Mouse (Mus musculus): Measurements from ENCODE around the gene Cdh13. TPM values are rescaled to one million over a fixed set of nuclear protein-coding genes. Genes with fewer than 3 reads are reported as not detected.

The Cdh13 gene
- total RNA-seq, 2 experiments from 2014 or later = 5.9 to 12.6 TPM

DNA sequence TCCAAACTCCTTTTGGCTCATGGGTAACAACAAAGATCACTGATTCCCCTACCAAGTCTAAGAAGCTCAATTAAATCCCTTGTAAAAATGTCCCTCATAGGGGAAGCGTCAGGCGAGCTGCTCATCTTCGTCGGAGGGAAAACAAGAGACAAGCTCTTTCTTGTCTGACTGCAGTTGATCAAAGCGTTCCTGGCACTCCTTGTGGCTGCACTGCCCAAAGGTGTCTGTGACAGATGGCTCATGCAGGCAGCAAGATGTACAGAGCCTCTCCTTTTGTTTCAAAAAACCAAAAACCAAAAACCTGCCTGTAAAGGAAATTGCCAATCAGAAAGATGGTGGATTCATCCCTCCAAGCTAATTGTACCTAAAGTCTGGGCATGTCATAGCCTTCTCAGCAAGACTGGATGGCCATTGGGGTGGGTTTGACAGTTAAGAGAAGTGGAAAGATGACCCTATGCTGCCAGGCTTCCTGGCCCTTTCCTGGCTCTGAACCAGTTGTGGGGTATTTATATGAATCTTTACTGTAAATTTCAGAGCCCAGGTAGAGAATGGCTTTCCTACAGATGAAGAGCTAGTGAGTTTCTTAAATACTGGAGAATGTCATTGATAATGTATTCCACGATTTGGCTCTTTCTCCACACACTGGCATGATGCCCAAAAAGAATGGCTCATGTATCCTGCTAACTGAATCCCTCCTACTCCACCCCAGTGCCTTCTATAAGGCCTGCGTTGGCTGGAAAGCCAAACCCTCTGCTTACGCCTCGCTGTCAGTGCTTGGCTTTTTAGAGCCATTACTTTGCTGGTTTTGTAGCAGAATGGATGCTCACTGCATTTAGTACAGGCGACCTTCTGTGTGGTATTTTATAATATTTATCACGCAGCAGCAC lies 596.6 kb downstream of the Cdh13 start:
- DNase-seq (ENCODE audit: low spot score in 2 of 2) = no peak

DNA sequence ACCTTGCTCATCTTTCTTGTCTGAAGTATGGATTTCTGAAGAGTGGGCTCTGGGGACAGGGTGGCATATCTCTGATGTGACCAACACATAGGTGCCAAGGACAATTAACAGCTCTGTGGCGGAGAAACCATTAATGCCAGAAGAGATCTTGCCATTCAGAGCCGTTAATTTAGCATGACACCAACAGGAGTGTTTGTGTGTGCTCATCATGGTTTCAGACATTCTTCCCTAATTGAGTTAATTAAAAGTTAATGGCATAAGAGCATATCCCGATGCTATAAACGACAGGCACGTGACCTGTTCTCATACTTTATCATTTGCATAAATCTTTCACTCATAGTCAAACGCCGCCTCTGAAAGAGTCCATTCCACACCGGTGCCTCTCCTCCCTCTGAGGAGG lies 600.8 kb downstream of the Cdh13 start:
- no peak for DNase-seq (ENCODE audit: low spot score in 2 of 2)

DNA sequence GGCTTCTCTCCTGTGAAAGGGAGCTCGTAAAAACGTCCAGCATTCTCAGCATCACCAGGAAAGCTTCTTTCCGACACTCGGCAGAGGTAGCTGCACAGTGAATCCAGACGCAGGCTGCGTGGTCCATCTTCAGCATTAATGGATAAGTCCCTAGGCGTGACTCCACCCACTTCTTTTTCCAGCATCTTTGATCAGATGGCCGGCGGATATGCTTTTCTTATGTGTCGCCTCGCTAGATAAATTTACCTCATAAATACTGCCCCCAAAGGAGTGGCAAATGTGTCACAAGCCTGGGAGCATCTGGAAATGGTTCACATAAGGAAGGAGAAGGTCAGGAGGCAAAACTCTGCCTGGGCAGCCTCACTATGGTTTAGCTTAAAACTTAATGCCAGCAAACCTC lies 601.5 kb downstream of the Cdh13 start:
- no peak for DNase-seq (ENCODE audit: low spot score in 2 of 2)

DNA sequence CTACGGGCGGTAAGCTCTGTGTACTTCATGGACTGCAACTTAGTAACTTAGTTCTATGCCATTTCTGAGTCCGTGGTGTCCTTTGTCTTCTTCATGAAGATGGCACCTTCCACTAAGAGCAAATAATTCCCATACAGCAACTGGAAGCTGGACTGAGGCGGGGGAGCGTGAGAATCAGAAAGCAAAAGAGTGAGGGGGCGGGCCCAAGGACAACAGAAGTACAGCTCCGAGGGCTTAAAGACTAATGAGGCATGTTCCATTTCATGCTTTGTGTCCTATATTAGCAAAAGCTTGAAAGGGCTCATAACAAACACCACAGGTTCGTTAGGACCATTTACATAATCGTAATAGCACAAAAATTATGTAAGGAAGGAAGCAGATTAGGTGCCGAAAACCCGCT lies 618.9 kb downstream of the Cdh13 start:
- no peak for DNase-seq (ENCODE audit: low spot score in 2 of 2)

DNA sequence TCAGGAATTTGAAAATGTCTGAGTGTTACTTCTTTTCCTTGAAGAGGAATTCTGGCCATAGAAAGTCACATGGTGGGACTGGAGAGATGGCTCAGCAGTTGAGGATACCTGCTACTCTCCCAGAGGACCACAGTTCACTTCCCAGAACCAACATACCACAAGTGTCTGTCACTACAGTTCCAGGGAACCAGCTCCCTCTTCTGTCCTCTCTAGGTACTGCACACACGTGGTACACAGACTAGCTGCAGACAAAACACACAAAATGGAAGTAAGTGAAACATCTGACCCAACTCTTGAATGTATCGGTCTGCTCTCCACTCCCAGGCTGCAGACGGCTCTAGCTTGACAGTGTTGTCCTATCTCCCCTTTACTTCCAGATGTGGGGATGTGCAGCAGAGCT lies 633.0 kb downstream of the Cdh13 start:
- DNase-seq (ENCODE audit: low spot score in 2 of 2) = no peak

DNA sequence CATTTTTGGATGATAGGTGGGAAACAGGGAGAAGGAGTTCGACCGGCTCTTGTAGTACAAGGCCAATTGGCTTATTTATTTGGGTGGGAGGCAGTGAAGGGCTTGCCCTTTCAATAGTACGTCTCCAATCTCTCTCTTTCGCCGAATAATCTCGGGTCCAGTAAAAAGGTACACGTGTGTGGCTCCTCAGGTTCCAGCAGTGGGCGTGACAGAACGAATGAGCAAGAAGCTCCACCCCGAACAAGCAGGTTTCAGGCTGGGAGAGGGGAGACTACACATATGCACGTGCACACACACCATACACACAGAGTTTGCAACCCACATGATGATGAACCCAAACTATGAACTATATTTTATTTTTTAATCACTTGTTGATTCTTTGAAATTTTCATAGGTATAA lies 653.9 kb downstream of the Cdh13 start:
- DNase-seq (ENCODE audit: low spot score in 2 of 2) = no peak

DNA sequence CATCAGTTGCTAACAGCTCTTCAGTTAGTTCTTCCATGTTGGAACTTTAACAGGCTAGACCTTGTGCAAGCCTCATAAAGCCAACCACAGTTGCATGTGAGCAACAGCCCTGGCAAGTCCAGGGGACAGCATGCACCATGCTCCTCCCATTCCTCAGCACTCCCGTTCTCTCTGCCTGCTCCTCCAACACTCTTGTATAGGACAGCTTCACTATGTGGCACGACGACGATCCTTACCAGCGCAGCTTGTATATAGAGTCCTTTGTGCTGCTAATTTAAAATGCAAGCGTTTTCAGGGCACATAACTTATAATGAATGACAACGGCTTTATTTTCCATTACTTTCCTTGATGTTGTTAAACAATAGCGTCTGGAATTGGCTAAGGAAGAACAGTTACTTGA lies 654.5 kb downstream of the Cdh13 start:
- DNase-seq (ENCODE audit: low spot score in 2 of 2) = no peak

DNA sequence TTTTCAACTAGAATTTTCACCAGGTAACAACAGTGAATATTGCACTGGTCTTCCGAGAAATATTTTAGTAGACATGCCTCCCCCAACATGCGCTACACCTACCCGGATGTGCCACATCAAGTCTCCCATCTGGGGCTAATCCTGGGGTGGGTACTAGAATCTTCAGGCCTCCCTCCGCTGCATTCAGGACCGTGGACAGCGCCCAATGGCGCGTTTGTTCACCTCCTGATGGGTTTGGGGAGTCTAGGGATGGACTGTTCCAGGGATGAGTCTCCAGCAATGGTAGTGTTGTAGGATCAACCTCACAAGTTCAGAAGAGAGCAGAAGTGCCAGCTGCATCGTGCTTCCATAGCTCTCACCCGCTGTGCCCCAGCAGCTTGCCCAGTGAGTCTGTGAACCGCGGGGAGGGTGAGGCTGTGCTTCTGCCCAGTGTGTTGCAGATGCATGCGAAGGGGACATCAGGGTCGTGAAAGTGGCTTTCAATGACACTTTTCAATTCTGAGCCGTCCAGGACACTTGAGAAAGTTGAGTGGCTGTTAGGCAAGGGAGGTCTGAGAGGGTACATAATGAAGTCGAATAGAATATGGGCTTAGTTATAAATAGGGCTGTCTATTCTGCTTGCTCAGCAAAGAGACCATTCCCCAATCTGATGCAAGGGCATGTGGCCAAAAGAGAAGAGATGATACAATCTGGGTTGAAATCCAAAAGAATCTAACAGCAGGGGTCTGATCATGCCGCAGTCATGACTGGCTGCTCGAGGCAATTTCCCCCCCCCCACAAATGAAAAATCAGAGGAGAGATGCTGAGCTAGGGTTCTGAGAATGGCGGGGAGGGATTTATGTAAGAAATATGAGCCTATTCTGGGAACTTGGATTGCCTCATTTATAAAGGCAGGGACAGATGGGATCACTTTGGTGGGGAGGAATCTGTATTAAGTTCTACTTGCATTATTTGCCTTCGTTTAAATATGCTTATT lies 668.5 kb downstream of the Cdh13 start:
- DNase-seq (ENCODE audit: low spot score in 2 of 2) = no peak

DNA sequence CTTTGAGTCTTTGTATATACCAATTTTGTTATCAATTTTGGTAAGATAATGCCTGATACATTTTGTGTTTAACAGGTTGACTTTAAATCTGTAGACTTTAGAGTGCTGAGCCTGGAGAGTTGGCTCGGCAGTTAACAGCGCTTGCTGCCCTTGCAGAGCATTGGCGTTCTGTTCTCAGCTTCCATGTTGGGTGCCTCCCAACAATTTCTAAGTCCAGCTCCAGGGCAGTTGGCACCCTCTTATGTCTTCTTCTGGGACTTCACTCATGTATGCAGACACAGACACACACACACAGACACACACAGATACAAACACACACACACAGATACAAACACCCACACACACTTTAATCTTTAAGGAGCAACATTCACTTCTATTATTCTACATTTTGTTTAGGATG lies 672.6 kb downstream of the Cdh13 start:
- DNase-seq (ENCODE audit: low spot score in 2 of 2) = no peak

DNA sequence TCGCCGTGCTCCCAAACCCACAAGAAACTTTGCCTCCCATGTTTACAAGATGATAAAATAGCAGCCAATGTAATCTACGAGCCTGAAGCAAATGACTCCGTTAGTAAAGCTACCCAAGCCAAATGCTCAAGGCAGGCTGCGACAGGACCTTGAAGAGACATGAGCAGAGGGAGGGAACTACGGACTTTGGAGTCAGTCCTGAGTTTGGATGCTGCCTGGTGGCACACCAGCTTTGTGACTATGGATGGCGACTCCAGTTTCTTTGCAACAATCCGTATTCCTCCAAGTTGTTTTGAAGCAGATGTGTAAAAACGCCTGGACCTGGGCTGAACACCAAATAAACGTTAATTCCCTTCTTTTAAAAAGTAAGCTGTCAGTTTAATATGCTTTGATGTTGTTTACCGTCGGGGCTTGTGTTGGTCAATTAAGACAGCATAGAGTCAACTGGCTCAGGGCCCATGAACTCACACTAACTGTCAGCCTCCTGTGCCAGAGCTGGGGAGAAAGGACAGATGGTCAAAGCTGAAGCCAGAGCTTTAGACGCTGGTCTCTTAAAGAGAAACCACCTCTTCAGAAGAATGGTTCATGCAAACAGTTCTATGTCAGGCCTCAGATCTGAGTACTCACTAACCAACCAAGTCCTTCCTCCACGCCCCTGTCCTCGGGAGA lies 678.5 kb downstream of the Cdh13 start:
- no peak for DNase-seq (ENCODE audit: low spot score in 2 of 2)

DNA sequence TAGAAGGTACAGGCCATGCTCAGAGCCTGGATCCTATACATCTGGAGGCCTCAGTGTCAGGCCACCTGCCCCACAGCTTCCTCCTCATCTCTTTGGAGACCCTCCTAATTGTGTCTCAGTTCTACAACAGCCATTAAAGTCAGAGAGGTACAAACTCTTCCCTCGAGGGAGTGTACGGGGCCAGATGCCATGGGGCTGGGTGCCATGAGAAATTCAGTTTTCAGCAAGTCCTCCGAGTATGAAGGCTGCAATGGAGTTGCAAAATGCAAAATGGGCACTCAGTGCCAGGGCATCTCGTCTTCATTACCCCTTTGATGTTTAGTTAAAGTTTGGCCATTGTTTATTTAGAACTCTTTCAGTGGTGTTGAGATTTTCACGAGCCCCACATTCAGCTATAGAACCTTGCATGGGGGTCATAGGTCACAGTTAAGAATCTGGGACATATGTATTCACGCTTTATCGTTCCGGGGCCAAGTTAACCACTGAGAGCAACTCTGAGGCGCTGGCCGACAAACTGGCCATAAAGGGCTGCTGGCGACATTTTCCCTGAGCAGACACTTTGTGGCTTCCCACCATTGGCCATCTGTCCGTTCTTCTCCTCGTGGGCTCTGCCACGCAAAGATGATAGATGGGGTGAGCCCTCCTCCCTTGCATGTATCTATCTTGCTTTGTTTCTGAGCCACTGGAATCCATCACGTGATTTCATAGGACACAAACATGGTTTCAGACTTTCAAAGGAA lies 681.7 kb downstream of the Cdh13 start:
- DNase-seq (ENCODE audit: low spot score in 2 of 2) = no peak

DNA sequence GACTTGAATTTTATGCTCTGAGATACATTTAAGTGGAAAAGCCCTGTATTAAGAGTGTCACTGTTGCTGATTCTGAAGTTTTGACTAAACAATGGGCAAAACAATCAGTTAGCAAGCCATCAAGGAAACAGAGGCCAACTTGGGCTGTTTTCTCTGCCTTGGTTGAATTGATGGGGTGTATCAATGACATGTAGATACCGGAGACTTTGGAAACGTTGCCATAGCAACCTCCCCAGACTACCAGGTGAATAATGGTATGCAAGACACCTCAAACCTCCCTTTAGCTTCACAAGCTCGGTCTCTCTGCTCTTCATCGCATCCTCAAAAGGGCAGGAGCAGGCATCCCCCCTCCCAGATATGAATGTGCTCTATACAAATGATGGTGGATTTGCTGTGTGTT lies 685.4 kb downstream of the Cdh13 start:
- no peak for DNase-seq (ENCODE audit: low spot score in 2 of 2)

DNA sequence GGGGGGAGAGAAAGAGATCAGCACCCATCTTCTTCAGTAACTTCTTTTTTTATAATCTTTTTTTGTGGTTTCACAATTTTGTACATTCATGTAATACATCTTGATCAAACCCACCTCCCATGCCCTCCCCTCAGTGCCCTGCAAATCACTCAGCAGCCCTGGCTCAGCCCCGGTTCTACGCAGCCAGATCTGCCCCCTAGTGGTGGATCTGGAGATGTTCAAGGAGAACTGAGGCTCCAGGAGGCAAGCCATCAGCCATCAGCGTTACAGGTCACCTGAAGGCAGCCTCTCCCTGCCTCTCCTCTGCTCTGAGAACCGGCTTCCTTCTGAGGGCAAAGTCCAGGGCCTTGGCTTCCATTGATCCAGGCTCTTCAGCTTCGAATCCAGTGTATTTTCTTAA lies 696.3 kb downstream of the Cdh13 start:
- DNase-seq (ENCODE audit: low spot score in 2 of 2) = peak in 1 of 2 experiments; percentile 3

DNA sequence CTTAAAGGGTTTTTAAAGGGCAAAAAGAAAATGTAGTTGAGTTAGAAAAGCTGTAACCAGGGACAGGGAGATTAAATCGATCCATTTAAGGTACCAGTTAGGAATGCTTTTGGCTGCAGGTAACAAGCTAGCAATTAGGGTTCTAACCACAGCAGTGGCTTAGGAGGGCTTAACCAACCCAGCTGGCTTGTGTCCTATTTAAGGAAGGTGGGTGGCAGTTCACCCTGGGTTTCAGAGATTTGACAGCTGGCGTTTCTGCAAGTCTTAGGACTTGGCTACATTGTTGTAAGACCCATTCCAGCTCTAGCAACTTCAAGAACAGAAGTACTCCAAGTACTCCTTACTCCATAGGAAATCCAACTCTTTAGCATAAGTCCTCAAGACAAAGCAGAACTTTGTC lies 700.2 kb downstream of the Cdh13 start:
- no peak for DNase-seq (ENCODE audit: low spot score in 2 of 2)

DNA sequence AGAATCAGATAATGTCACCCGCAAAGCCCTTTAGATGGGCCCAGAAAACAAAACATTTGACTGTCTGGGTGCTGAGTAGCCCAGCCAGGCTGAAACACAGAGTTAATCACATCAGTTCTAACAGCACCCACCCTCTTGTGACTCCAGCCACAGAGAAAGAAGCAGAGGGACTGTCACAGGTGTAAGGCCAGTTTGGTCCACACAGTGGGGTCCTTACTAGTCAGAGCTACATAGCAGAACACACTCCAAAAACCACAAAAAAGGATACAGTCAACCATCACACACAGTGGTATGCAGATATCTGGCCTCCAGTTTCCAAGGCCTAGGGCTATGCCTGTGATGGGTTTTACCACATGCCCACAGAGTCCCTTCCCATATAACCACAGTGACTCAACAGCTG lies 703.3 kb downstream of the Cdh13 start:
- no peak for DNase-seq (ENCODE audit: low spot score in 2 of 2)

DNA sequence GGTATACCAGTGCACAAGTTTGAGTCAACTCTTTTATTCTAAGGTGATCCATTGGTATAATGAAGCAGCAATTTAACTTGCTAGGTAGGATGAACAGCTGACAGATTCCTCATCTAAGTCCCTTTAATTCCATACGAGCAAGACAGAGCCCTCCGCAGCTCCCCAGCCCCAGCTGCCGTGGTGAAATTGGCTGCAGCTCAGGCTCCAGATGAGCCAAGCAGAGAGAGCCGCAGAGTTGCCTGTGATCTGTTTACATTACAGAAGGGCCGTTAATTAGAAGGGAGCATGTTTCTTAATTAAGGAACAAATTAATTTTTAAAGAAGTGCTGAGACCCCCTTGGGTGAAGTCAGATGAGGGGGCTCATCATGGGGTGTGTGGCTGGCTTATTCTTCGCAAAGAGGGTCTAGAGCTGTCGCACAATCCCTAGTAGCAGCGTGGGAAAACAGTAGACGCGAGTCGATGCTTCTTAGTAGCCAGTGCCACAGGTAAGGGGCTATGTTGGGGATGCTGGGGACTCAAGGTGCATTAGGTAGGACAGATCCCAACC lies 712.2 kb downstream of the Cdh13 start:
- no peak for DNase-seq (ENCODE audit: low spot score in 2 of 2)

DNA sequence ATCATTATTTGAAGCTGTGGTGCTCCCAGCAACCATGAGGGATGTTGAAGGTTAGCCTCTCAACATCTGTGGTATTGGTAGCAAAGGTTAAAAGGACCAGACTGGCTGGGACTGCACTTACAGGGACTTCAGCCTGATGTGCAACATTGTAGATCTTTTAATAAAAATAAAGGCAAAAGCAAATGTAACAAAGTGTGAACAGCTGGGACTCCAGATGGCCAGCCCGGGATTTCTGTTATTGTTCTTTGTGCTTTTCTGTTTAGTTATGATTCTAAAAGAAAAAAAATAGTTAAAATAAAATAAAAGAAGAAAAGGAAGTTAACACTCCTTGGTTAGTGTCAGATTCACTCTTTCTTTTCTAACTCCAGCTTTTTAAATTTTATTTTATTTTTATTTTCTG lies 717.1 kb downstream of the Cdh13 start:
- no peak for DNase-seq (ENCODE audit: low spot score in 2 of 2)

DNA sequence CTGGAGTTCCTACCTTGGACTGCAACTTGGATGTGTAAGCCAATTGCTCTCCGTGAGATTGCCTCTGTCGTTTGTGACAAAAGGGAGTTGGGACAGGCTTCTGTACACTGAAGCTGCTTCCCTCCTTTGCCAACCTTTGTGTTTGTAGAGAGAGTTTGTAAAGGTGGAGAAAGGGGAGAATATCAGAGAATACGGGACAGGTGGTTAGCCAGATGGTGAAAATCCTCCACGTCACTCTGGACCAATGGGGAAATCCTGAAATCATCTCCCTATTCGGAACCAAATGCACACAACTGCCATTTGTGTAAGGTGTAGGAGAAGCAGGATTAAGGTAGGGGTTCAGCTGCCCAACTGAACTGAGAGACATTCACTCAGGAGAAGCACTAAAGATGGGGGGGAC lies 721.3 kb downstream of the Cdh13 start:
- no peak for DNase-seq (ENCODE audit: low spot score in 2 of 2)

DNA sequence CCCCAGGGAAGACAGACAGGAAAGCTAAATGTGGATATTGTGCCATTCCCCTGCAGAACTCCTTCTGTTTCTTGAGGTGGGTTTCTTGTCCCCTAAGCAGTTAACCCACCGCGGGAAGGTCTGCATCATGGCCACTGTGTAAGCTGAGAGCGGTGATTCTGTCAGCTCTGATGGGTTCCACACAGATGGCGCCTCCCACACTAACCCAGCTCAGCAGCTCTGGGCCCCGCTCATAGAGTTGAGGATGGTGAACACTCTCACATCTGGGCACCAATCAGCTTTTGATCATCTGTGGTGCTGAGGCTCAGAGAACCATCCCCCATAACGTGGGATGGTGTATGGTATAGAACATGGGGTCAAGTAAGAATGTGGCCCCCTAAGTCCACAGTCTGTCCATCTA lies 735.1 kb downstream of the Cdh13 start:
- no peak for DNase-seq (ENCODE audit: low spot score in 2 of 2)

DNA sequence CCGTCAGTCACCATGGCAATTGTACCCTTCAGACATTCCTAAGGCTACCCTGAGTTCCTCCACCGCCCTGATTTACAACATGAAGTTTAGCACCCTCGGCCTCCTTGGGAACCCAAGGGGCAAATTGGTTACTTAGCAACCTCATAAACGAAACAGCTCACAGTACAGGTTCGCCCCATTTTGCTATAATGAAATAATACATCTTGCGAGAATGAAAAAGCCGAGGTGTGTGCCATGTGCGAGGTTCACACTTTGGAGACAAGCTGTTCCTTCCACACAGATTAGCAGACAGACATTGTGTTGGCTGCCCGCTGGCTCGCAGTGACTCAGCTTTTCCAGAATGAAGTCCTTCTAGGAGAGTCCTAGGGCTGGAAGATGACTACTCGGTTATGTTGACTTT lies 737.2 kb downstream of the Cdh13 start:
- DNase-seq (ENCODE audit: low spot score in 2 of 2) = no peak

DNA sequence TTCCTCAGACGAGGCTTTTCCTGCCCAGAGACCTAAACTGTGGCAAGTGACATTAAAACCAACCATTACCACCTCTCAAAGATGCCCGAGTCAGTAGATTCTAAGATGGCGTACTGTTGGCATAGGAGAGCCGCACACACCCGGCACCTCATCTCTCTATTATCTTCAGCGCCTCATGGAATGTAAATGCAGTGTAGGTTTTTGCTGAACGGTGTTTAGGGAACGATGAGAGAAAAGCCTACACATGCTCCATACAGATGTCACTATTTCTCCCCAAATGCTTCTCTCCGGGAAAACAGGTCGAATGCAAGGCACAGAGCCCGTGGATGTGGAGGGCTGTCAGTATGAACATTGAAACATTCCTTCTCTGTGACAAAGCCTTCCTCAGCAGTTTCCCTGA lies 737.9 kb downstream of the Cdh13 start:
- DNase-seq (ENCODE audit: low spot score in 2 of 2) = no peak
